Mouse (Mus musculus) heart, adult 2 months (tissue): ENCODE measurements around the gene Fbxw27.

Experiments used
- CTCF ChIP-seq: fragments of 200-600 bp; IDR thresholded peaks from 2 replicates; pipeline ENCODE4 v1.8.1; 2022; ENCODE audit warnings: antibody characterized with exemption, mild to moderate bottlenecking, moderate library complexity
- POLR2A ChIP-seq: fragments of 200-500 bp; IDR thresholded peaks from 2 replicates; pipeline ENCODE4 v1.6.1; 2011; ENCODE audit warnings: mild to moderate bottlenecking, low read depth, low read length, control low read depth; ENCODE audit not compliant: insufficient read depth

DNA sequence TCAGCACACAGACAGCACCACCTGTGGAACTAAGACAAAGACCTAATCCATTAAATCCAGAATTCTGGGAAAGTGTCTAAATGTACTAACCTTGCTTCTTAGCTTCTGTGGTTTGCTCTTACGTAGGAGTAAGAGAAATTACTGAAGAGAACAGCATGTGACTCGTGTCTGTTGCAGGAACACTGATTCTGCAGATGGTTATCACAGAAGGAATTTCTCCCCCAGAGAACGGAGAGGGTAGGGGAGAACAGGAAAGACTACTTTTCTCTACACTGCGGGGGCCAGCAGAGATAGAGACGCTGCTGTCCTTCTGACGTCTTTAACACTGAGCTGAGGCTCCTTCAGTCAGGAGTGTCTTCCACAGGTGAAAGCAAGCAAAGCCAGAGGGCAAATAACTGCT, 25.9 kb upstream of the Fbxw27 start:
- TF ChIP-seq POLR2A: no peak
- no peak for TF ChIP-seq CTCF
